Mouse (Mus musculus) brain, embryonic 14.5 days (tissue): Measurements from ENCODE around the gene D1Ertd622e.

Experiments used
- CTCF ChIP-seq: fragments of 200-500 bp; IDR thresholded peaks from 2 replicates; pipeline ENCODE4 v1.5.1; 2012; ENCODE audit warnings: inconsistent platforms, mild to moderate bottlenecking, moderate library complexity, borderline replicate concordance; ENCODE audit not compliant: insufficient read depth, insufficient read length; ENCODE audit errors: extremely low read depth
- POLR2A ChIP-seq: fragments of 200-500 bp; IDR thresholded peaks from 2 replicates; pipeline ENCODE4 v1.6.1; 2012; ENCODE audit warnings: mild to moderate bottlenecking, inconsistent platforms, borderline replicate concordance; ENCODE audit not compliant: poor library complexity, insufficient read depth, insufficient read length, severe bottlenecking; ENCODE audit errors: extremely low read depth

GRCm38 (mm10) chr1:97654397-97654975 is 7.4 kb downstream of the D1Ertd622e start:
- TF ChIP-seq POLR2A (no peak), CTCF (no peak)
